Mouse (Mus musculus): ENCODE results near the gene Olfr1356.

GRCm38 (mm10) chr10:78875240-78875639 is 23.3 kb upstream of the Olfr1356 start, which contains the start of gene Olfr1355:
- TF ChIP-seq CTCF (IDR thresholded peaks at IDR 0.05; ENCODE audit: extremely low read depth, insufficient read depth, low read length) (no peak), POLR2A (IDR thresholded peaks at IDR 0.05; ENCODE audit: extremely low read depth, insufficient read depth, low read length) (no peak)

Data from cortical plate, adult 2 months (tissue).